Mouse (Mus musculus) liver, postnatal 0 days (tissue): ENCODE results near the gene Klhl26.

Experiments
- CTCF ChIP-seq: sonication (generic); IDR thresholded peaks from 2 replicates; pipeline ENCODE4 v1.5.1; 2016; ENCODE audit warnings: antibody characterized with exemption, low read depth
- EP300 ChIP-seq: IDR thresholded peaks from 2 replicates; pipeline ENCODE4 v1.6.1; 2016; ENCODE audit warnings: antibody characterized with exemption, low read depth, mild to moderate bottlenecking

DNA sequence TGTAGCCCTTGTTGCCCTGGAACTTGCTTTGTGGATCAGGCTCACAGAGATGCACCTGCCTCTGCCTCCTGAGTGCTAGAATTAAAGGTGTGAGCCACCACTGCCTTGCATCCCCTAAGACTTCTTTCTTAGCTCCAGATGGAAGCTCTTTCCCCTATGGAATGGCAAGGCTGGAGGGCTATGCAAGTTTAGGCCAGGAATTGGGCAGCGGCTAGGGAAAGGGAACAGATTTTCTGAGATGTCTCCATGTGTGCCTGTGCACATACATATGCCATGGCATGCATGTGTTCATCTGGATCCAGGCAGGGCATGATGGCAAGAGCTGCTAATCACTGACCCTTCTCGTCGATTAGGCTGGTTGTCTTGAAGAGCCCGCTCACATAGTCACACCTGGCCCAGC is 11.1 kb downstream of the Klhl26 start:
- TF ChIP-seq CTCF (no peak), EP300 (no peak)
